Mouse (Mus musculus) forebrain, postnatal 0 days (tissue): ENCODE measurements around the gene Alg1. TPM values are rescaled to one million over a fixed set of nuclear protein-coding genes. Genes with fewer than 3 reads are reported as not detected.

Experiments
- ATAC-seq: fragments of 200-750 bp; cut with Nextera tagmentation; 2 replicates; pipeline ENCODE4 v1.8.0; 2017; ENCODE audit warnings: mild to moderate bottlenecking, moderate library complexity
- DNase-seq: peaks from one replicate; pipeline ENCODE4 v3.0.0-alpha.2; 2015
- H3K27ac ChIP-seq: fragments of 300-500 bp; sonication (generic); 2 replicates; pipeline ENCODE4 v1.5.1; 2014; ENCODE audit warnings: low read depth, mild to moderate bottlenecking, antibody characterized with exemption, low read length, moderate library complexity, mixed read lengths
- H3K27me3 ChIP-seq: fragments of 300-500 bp; sonication (generic); 2 replicates; pipeline ENCODE4 v1.6.1; 2014; ENCODE audit warnings: mild to moderate bottlenecking, low read length, mixed read lengths; ENCODE audit not compliant: insufficient read depth
- H3K36me3 ChIP-seq: fragments of 300-500 bp; sonication (generic); 2 replicates; pipeline ENCODE4 v1.6.1; 2014; ENCODE audit warnings: mild to moderate bottlenecking, moderate library complexity; ENCODE audit not compliant: insufficient read depth
- H3K4me1 ChIP-seq: fragments of 300-500 bp; sonication (generic); 2 replicates; pipeline ENCODE4 v1.6.1; 2014; ENCODE audit warnings: antibody characterized with exemption; ENCODE audit not compliant: insufficient read depth
- H3K4me2 ChIP-seq: fragments of 300-500 bp; sonication (generic); 2 replicates; pipeline ENCODE4 v1.6.1; 2014; ENCODE audit warnings: low read depth, mild to moderate bottlenecking, moderate library complexity
- H3K4me3 ChIP-seq: fragments of 300-500 bp; sonication (generic); 2 replicates; pipeline ENCODE4 v1.5.1; 2014; ENCODE audit warnings: low read depth, low read length, mixed read lengths
- H3K9ac ChIP-seq: fragments of 300-500 bp; sonication (generic); 2 replicates; pipeline ENCODE4 v1.6.1; 2014; ENCODE audit warnings: mild to moderate bottlenecking
- H3K9me3 ChIP-seq: fragments of 300-500 bp; sonication (generic); 2 replicates; pipeline ENCODE4 v1.6.1; 2016; ENCODE audit warnings: low read length
- CTCF ChIP-seq: sonication (generic); IDR thresholded peaks from 2 replicates; pipeline ENCODE4 v1.5.1; 2016; ENCODE audit warnings: antibody characterized with exemption, control low read depth, low read depth
- WGBS: fragments of 180-500 bp; shearing (Covaris S2); extraction: QIAGEN DNeasy Blood & Tissue Kit; methylation state at CpG from one replicate; pipeline ENCODE4 v1.1.7; 2014; 5-methylcytosine and 5-hydroxymethylcytosine counted together
- microRNA-seq, 2 experiments: library from miRNA; unstranded; fragments of <30 nt; microRNA quantifications; one replicate each; pipeline ENCODE4; 2016
- polyA plus RNA-seq: library from polyadenylated mRNA; unstranded; fragments of >200 nt; fragmentation: Nextera tagmentation; extraction: Ambion mirVana; gene quantifications from 2 replicates; pipeline ENCODE4 v1.2.1, GENCODE M21; 2015
- total RNA-seq: library from RNA; depleted of rRNA; stranded (reverse); fragments of >200 nt; gene quantifications from 2 replicates; pipeline ENCODE4 v1.2.3, GENCODE M21; 2014; rRNA removed

Alg1 gene
- total and polyA plus RNA-seq, 2 experiments from 2014 or later = 39.7 to 43.7 TPM

DNA sequence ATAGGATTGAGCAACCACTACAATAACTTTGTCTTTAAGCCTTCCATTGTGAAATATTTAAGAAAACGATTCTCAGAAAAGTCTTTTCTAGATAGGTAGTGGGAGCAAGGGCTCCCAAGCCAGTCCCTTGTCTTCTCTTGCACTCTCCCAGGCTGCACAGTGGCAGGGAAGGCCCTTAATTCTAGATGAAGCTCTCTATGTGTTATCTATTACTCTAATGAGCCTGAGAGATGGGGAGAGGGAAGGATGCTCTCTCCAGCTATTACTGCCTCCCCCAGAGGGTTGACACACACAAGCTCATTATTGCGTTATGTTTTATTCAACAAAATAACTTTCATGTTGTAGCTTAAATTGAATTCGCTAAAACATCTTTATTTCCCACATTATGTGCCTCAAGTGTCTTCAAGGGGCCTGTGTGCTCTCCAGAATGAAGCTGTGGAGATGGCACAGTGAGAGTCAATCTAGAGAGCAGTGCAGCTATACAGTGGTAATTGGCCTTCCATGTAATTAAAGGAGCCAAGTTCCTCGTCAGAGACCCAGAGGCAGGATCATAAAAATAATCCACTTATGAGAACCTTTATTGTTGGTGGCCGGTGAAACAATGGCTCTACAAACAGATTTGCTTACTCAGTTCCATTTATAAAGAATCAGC is 46.3 kb downstream of the Alg1 start:
- 60% methylated on average over 5 of the region's 5 CpGs for WGBS
- Histone ChIP-seq H3K9ac (no peak overlapping the region), H3K4me1 (no peaks in the 10 kb centered on the region), H3K27me3 (no peaks in the 10 kb centered on the region), H3K9me3 (no peaks in the 10 kb centered on the region), H3K27ac (no peak overlapping the region), H3K4me2 (no peak overlapping the region), H3K36me3 (no peaks in the 10 kb centered on the region), H3K4me3 (no peak overlapping the region)
- DNase-seq = no peak
- no peak for ATAC-seq
- TF ChIP-seq CTCF = no peak

DNA sequence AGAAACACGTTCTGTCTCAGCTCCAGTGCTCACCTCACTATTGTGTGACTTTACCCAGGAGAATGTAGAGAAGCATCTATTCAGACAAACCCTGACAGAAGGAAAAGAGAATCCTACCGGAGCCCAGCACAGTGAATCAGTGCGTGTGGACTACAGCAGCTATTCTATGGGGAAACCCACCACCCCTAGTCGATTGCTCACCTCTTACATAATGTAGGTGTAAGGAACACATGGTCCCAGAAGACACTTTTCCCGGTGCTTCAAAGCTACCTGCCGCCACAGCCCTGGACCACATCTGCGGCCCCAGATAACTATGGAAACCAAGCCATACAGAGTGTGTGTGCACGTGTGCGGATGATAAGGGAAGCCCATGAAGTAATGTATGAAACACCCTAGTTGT is 49.3 kb downstream of the Alg1 start:
- Histone ChIP-seq H3K4me3 (no peak overlapping the region), H3K27me3 (no peaks in the 10 kb centered on the region), H3K27ac (no peak overlapping the region), H3K4me2 (no peak overlapping the region), H3K9ac (no peak overlapping the region), H3K36me3 (no peaks in the 10 kb centered on the region), H3K4me1 (no peaks in the 10 kb centered on the region), H3K9me3 (no peaks in the 10 kb centered on the region)
- 91% methylated on average over 9 of the region's 9 CpGs for WGBS
- no peak for TF ChIP-seq CTCF
- DNase-seq = no peak
- ATAC-seq = no peak

DNA sequence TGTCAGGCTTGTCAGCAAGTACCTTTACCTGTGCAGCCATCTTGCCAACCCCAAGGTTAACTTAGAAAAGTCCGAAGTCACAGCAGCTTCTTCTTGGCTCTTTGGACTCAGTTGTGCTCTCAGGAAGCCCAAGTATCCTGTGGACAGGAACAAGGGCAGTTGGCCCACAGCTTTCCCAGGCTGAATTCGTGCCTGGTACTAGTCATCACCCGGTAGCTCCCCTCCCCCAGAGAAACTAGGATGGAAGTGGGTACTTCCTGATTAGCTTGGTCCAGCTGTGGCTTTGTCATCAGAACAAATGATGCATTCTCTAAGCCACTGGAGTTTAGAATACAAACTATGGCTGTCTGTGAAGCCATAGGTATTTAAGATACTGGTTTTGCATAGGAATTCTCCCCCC is 52.0 kb downstream of the Alg1 start:
- no peaks in the 10 kb centered on the region for H3K27me3 ChIP-seq
- no peaks in the 10 kb centered on the region for H3K36me3 ChIP-seq
- H3K9ac ChIP-seq = no peak overlapping the region
- no peak overlapping the region for H3K27ac ChIP-seq
- H3K4me2 ChIP-seq = no peak overlapping the region
- no peaks in the 10 kb centered on the region for H3K9me3 ChIP-seq
- no peaks in the 10 kb centered on the region for H3K4me1 ChIP-seq
- no peak for TF ChIP-seq CTCF
- H3K4me3 ChIP-seq = no peak overlapping the region
- 41% methylated on average over 3 of the region's 3 CpGs for WGBS
- ATAC-seq = no peak
- DNase-seq = no peak

Small RNAs within 50 kb of the gene (microRNA-seq; reads per million reads assigned to microRNA genes)
- gene Gm23689 (0 reads per million in 2 experiments), gene Gm26095 (0 reads per million in 2 experiments), gene Mir6364 (0 reads per million in 2 experiments)

Other genes starting within 250 kb of the Alg1 start
- not detected in 2 replicates for gene Sept12, start 235.8 kb upstream of the Alg1 start, total RNA-seq
- not detected in 2 replicates for gene Sept12, start 235.8 kb upstream of the Alg1 start, polyA plus RNA-seq
- not detected in 2 replicates for gene Smim22, start 226.3 kb upstream of the Alg1 start, total RNA-seq
- gene Smim22, start 226.3 kb upstream of the Alg1 start, polyA plus RNA-seq = 0.87 and 1.8 TPM in 2 replicates
- 55.3 and 75.3 TPM in 2 replicates for gene Rogdi, start 220.1 kb upstream of the Alg1 start, total RNA-seq
- 107 and 130 TPM in 2 replicates for gene Rogdi, start 220.1 kb upstream of the Alg1 start, polyA plus RNA-seq
- 180 and 186 TPM in 2 replicates for gene Glyr1, start 183.8 kb upstream of the Alg1 start, total RNA-seq
- gene Glyr1, start 183.8 kb upstream of the Alg1 start, polyA plus RNA-seq = 138 and 157 TPM in 2 replicates
- 24.2 and 34.9 TPM in 2 replicates for gene Ubn1, start 183.6 kb upstream of the Alg1 start, total RNA-seq
- 4.7 and 7.0 TPM in 2 replicates for gene Ubn1, start 183.6 kb upstream of the Alg1 start, polyA plus RNA-seq
- 0.08 and 0.10 TPM in 2 replicates for gene Ppl, start 101.2 kb upstream of the Alg1 start, total RNA-seq
- 0.03 and 0.07 TPM in 2 replicates for gene Ppl, start 101.2 kb upstream of the Alg1 start, polyA plus RNA-seq
- 0.15 and 0.48 TPM in 2 replicates for gene Sec14l5, start 86.5 kb upstream of the Alg1 start, total RNA-seq
- gene Sec14l5, start 86.5 kb upstream of the Alg1 start, polyA plus RNA-seq = 0.05 and 0.08 TPM in 2 replicates
- 6.5 and 8.9 TPM in 2 replicates for gene Nagpa, start 29.6 kb upstream of the Alg1 start, total RNA-seq
- 7.0 and 8.8 TPM in 2 replicates for gene Nagpa, start 29.6 kb upstream of the Alg1 start, polyA plus RNA-seq
- gene AU021092, start 11.3 kb upstream of the Alg1 start, total RNA-seq = 17.2 and 21.8 TPM in 2 replicates
- 9.8 and 10.9 TPM in 2 replicates for gene AU021092, start 11.3 kb upstream of the Alg1 start, polyA plus RNA-seq
- 6.3 and 8.3 TPM in 2 replicates for gene Eef2kmt, start 22.4 kb downstream of the Alg1 start, total RNA-seq
- gene Eef2kmt, start 22.4 kb downstream of the Alg1 start, polyA plus RNA-seq = 6.7 TPM in 2 replicates